Mouse (Mus musculus) heart, adult 2 months (tissue): ENCODE data around the gene F3.

ENCODE experiments used
- CTCF ChIP-seq: fragments of 200-600 bp; IDR thresholded peaks from 2 replicates; pipeline ENCODE4 v1.8.1; 2022; ENCODE audit warnings: antibody characterized with exemption, mild to moderate bottlenecking, moderate library complexity
- EP300 ChIP-seq: fragments of 200-500 bp; IDR thresholded peaks from 2 replicates; pipeline ENCODE4 v1.6.1; 2011; ENCODE audit warnings: low read depth, low read length, control low read depth; ENCODE audit not compliant: insufficient read depth

GRCm38 (mm10) chr3:121689029-121689428 is 34.3 kb upstream of the F3 start:
- TF ChIP-seq EP300: no peak
- TF ChIP-seq CTCF: no peak
